Mouse (Mus musculus) midbrain, embryonic 13.5 days (tissue): ENCODE measurements around the gene Babam2. TPM values are rescaled to one million over a fixed set of nuclear protein-coding genes. Genes with fewer than 3 reads are reported as not detected.

Experiments
- ATAC-seq: fragments of 200-750 bp; cut with Nextera tagmentation; 2 replicates; pipeline ENCODE4 v1.8.0; 2017; ENCODE audit warnings: mild to moderate bottlenecking, moderate TSS enrichment, moderate library complexity
- H3K27ac ChIP-seq: fragments of 300-500 bp; sonication (generic); 2 replicates; pipeline ENCODE4 v1.5.1; 2015; ENCODE audit warnings: inconsistent platforms, mild to moderate bottlenecking, moderate library complexity
- H3K27me3 ChIP-seq: fragments of 300-500 bp; sonication (generic); 2 replicates; pipeline ENCODE4 v1.6.1; 2015; ENCODE audit warnings: mild to moderate bottlenecking, inconsistent platforms
- H3K36me3 ChIP-seq: fragments of 300-500 bp; sonication (generic); 2 replicates; pipeline ENCODE4 v1.6.1; 2015; ENCODE audit warnings: mild to moderate bottlenecking, inconsistent platforms
- H3K4me1 ChIP-seq: fragments of 300-500 bp; sonication (generic); replicated peaks from 2 replicates; pipeline ENCODE4 v1.6.1; 2015; ENCODE audit warnings: inconsistent platforms
- H3K4me2 ChIP-seq: fragments of 300-500 bp; sonication (generic); replicated peaks from 2 replicates; pipeline ENCODE4 v1.6.1; 2015; ENCODE audit warnings: moderate library complexity, mild to moderate bottlenecking, inconsistent platforms
- H3K4me3 ChIP-seq: fragments of 300-500 bp; sonication (generic); replicated peaks from 2 replicates; pipeline ENCODE4 v1.5.1; 2015; ENCODE audit warnings: mild to moderate bottlenecking, inconsistent platforms
- H3K9ac ChIP-seq: fragments of 300-500 bp; sonication (generic); replicated peaks from 2 replicates; pipeline ENCODE4 v1.6.1; 2015; ENCODE audit warnings: mild to moderate bottlenecking, inconsistent platforms
- H3K9me3 ChIP-seq: fragments of 300-500 bp; sonication (generic); 2 replicates; pipeline ENCODE4 v1.6.1; 2016; ENCODE audit warnings: mild to moderate bottlenecking, inconsistent platforms
- WGBS: fragments of 180-500 bp; shearing (Covaris S2); methylation state at CpG from one replicate; pipeline ENCODE4 v1.1.7; 2015; 5-methylcytosine and 5-hydroxymethylcytosine counted together
- polyA plus RNA-seq: library from polyadenylated mRNA; unstranded; fragments of >200 nt; fragmentation: Nextera tagmentation; extraction: Ambion mirVana; gene quantifications from 2 replicates; pipeline ENCODE4 v1.2.1, GENCODE M21; 2015

Babam2 gene
- polyA plus RNA-seq, 1 experiment from 2014 or later, result 63.4 TPM

DNA sequence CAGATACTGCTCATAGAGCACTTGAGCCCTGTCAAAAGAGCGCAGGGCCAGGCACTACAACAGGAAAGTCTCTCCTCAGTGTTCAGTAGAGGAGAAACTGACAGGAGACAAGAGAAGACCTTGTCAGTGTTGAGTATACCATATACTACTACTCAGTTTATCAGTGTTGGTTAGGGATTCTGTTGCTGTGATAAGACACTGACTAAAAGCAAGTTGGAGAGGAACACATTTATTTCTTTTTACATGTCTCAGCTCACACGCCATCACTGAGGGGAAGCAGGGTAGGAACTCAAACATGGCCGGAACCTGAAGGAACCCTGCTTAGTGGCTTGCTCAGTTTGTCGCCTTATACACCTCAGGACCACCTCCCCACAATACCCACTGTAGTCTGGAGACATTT lies 64.4 kb downstream of the Babam2 start:
- ATAC-seq, result no peak
- Histone ChIP-seq H3K27ac (no peak overlapping the region), H3K4me3 (no peak overlapping the region), H3K4me1 (no peaks in the 10 kb centered on the region), H3K9ac (no peak overlapping the region), H3K27me3 (no peaks in the 10 kb centered on the region), H3K4me2 (no peak overlapping the region), H3K9me3 (no peaks in the 10 kb centered on the region), H3K36me3 (no peaks in the 10 kb centered on the region)
- 93% methylated on average over 4 of the region's 4 CpGs for WGBS

DNA sequence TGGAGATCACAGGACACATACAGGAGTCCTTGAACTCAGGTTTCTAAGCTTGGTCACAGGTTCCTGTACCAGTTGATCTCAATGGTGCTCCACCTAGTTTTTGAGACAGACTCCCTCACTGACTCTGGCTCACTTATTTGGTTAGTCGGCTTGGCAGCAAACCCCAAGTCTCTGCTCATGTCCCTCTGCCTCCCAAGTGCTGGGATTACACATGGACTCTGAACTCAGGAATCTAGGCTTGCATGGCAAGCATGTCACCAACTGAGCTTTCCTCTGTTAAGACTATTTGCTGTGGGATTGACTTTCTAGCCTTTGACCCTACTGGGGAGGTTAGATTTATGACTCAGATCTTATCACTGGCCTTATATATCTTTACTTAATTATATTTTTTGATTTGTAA lies 65.3 kb downstream of the Babam2 start:
- no peak for ATAC-seq
- H3K4me3 ChIP-seq, result no peak overlapping the region
- no peak overlapping the region for H3K9ac ChIP-seq
- H3K27me3 ChIP-seq, result no peaks in the 10 kb centered on the region
- peaks cover 7% of the 10 kb centered on the region; the same call in 1 of the 2 replicates for H3K4me1 ChIP-seq
- no peak overlapping the region for H3K4me2 ChIP-seq
- H3K36me3 ChIP-seq, result no peaks in the 10 kb centered on the region
- 88% methylated on average over 1 of the region's 1 CpGs for WGBS
- no peak overlapping the region for H3K27ac ChIP-seq
- H3K9me3 ChIP-seq, result no peaks in the 10 kb centered on the region

DNA sequence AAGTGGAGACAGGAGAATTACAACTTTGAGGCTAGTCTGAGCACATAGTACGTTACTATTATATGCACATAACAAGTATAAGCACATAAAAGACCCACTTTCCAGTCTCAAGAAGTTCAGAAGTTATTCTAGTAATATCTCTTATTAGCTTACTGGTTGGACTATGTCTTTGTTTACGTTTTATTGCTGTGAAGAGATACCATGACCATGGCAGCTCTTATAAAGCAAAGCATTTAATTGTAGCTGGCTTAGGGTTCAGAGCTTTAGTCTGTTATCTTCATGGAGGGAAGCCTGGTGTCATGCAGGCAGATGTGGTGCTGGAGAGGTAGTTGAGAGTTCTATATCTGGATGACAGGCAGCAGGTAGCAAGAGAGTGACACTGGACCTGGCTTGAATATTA lies 68.3 kb downstream of the Babam2 start:
- 91% methylated on average over 2 of the region's 2 CpGs for WGBS
- Histone ChIP-seq H3K4me2 (no peak overlapping the region), H3K27me3 (no peaks in the 10 kb centered on the region), H3K9ac (no peak overlapping the region), H3K36me3 (no peaks in the 10 kb centered on the region), H3K9me3 (no peaks in the 10 kb centered on the region), H3K4me3 (no peak overlapping the region), H3K4me1 (peaks cover 8% of the 10 kb centered on the region; the same call in 1 of the 2 replicates), H3K27ac (no peak overlapping the region)
- ATAC-seq, result no peak

- ATAC-seq, result no peak
- 70% methylated on average over 4 of the region's 4 CpGs for WGBS
- H3K9me3 ChIP-seq, result no peaks in the 10 kb centered on the region
- no peak overlapping the region for H3K4me2 ChIP-seq
- H3K27ac ChIP-seq, result no peak overlapping the region
- no peak overlapping the region for H3K9ac ChIP-seq
- H3K27me3 ChIP-seq, result no peaks in the 10 kb centered on the region
- peaks cover 8% of the 10 kb centered on the region; the same call in 1 of the 2 replicates for H3K4me1 ChIP-seq
- no peak overlapping the region for H3K4me3 ChIP-seq
- no peaks in the 10 kb centered on the region for H3K36me3 ChIP-seq
Measured at GRCm38 (mm10) chr5:31766841-31767542, 69.5 kb downstream of the Babam2 start.

GRCm38 (mm10) chr5:31771486-31771885 lies 74.0 kb downstream of the Babam2 start:
- H3K36me3 ChIP-seq, result no peaks in the 10 kb centered on the region
- H3K27ac ChIP-seq, result no peak overlapping the region
- no peak overlapping the region for H3K4me2 ChIP-seq
- no peaks in the 10 kb centered on the region for H3K9me3 ChIP-seq
- H3K4me3 ChIP-seq, result no peak overlapping the region
- no peak for ATAC-seq
- no peaks in the 10 kb centered on the region for H3K27me3 ChIP-seq
- 91% methylated on average over 5 of the region's 5 CpGs for WGBS
- no peak overlapping the region for H3K9ac ChIP-seq
- peaks cover 8% of the 10 kb centered on the region; the same call in 1 of the 2 replicates for H3K4me1 ChIP-seq

- Histone ChIP-seq H3K9me3 (no peaks in the 10 kb centered on the region), H3K4me1 (peaks cover 8% of the 10 kb centered on the region; the same call in 1 of the 2 replicates), H3K4me2 (no peak overlapping the region), H3K9ac (no peak overlapping the region), H3K36me3 (no peaks in the 10 kb centered on the region), H3K4me3 (no peak overlapping the region), H3K27ac (no peak overlapping the region), H3K27me3 (no peaks in the 10 kb centered on the region)
- over 99% methylated on average over 4 of the region's 4 CpGs for WGBS
- no peak for ATAC-seq
Measured at GRCm38 (mm10) chr5:31771921-31772320, 74.4 kb downstream of the Babam2 start.

DNA sequence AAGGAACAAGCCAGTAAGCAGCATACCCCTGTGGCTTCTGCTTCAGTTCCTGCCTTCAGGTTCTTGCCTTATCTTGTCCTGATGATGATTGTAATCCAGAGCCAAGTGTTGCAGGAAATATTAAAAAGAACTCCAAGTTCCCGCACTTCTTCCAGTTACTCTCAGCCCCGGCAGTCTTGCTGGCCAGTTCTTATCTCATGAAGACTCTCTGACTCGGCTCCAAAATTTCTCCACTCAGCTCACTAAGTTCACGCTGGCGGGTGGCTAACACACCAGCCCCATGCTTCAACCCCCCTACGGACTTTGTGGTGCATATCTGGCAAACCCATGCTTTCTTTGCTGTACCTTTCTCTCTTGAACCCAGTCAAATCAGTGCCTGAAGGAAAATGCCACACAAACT lies 77.5 kb downstream of the Babam2 start:
- 95% methylated on average over 6 of the region's 6 CpGs for WGBS

DNA sequence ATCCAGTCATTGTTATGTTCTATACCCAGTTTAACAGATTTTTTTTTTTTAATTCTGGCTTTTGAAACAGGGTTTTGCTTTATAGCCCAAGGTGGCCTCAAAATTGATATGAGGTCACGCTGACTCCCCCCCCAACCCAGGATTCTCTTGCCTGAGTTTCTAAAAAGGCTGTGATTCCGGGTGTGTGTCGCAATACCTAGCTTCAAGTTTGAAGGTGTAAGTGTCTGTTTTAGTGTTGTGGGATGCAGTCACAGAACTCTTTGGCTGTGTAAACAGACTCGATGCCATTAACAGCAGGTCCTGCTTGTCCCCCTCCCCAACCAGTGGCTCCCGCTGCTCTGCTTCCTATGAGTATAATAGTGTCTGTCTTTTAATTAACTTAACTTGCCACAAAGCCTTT lies 84.1 kb downstream of the Babam2 start:
- 86% methylated on average over 5 of the region's 5 CpGs for WGBS
- H3K9me3 ChIP-seq, result no peaks in the 10 kb centered on the region

More for the DNA sequence above, 77.5 kb downstream of the Babam2 start:
- Histone ChIP-seq H3K4me3 (no peak overlapping the region), H3K9me3 (no peaks in the 10 kb centered on the region), H3K4me2 (no peak overlapping the region), H3K4me1 (no peaks in the 10 kb centered on the region), H3K36me3 (no peaks in the 10 kb centered on the region), H3K27me3 (no peaks in the 10 kb centered on the region), H3K9ac (no peak overlapping the region), H3K27ac (no peak overlapping the region)
- no peak for ATAC-seq

DNA sequence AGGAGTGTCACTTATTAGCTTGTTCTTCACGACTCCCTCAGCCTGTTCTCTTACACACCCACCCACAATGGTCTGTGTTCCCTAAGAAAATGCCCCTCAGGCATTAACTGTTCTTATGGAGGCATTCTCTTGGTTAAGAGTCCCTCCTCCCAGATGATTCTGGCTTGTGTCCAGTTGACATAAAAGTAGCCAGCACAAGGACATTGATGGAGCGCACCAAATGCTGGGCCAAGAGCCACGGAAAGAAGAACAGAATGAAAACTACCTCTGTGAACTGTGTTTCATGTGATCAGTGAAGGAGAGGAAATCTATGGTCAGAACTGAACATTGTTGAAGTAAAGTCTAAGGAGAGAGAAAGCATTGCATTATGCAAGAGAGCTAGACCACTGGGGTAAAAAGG lies 89.7 kb downstream of the Babam2 start:
- H3K9me3 ChIP-seq, result no peaks in the 10 kb centered on the region
- WGBS, result 88% methylated on average over 3 of the region's 3 CpGs
- H3K4me1 ChIP-seq, result no peaks in the 10 kb centered on the region; the same call in 1 of the 2 replicates
- no peak overlapping the region for H3K4me3 ChIP-seq
- no peak overlapping the region for H3K9ac ChIP-seq
- H3K27ac ChIP-seq, result no peak overlapping the region
- H3K27me3 ChIP-seq, result no peaks in the 10 kb centered on the region
- H3K4me2 ChIP-seq, result no peak overlapping the region
- ATAC-seq, result no peak
- no peaks in the 10 kb centered on the region for H3K36me3 ChIP-seq

More for the DNA sequence above, 84.1 kb downstream of the Babam2 start:
- H3K36me3 ChIP-seq, result no peaks in the 10 kb centered on the region
- no peak overlapping the region for H3K4me2 ChIP-seq
- ATAC-seq, result no peak
- H3K4me3 ChIP-seq, result no peak overlapping the region
- H3K9ac ChIP-seq, result no peak overlapping the region
- H3K27ac ChIP-seq, result no peak overlapping the region
- no peaks in the 10 kb centered on the region for H3K27me3 ChIP-seq
- no peaks in the 10 kb centered on the region; the same call in 1 of the 2 replicates for H3K4me1 ChIP-seq

DNA sequence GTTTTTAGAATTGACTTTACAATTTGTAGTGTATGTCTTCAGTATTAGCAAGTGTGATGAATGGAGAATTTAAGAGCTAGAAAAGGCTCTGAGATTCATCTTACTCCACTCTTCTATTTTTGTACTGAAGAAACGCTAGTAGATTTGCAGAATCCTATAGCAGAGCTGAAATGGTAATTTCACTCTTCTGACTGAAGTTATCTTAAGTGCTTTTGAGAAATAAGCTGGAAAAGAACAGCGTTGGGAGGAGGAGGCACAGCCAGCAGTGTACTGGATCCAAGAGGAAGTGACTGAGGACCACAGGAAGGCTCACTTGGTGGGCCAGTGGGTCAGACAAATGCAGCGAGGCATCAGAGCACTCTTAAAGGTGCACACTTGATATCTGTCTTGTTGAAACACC lies 90.1 kb downstream of the Babam2 start:
- H3K36me3 ChIP-seq, result no peaks in the 10 kb centered on the region
- H3K4me2 ChIP-seq, result no peak overlapping the region
- H3K9ac ChIP-seq, result no peak overlapping the region
- H3K9me3 ChIP-seq, result no peaks in the 10 kb centered on the region
- no peak overlapping the region for H3K27ac ChIP-seq
- H3K4me1 ChIP-seq, result no peaks in the 10 kb centered on the region; the same call in 1 of the 2 replicates
- ATAC-seq, result no peak
- no peaks in the 10 kb centered on the region for H3K27me3 ChIP-seq
- WGBS, result 82% methylated on average over 3 of the region's 3 CpGs
- H3K4me3 ChIP-seq, result no peak overlapping the region

GRCm38 (mm10) chr5:31792338-31792737 lies 94.9 kb downstream of the Babam2 start:
- no peak overlapping the region for H3K4me3 ChIP-seq
- no peak for ATAC-seq
- 92% methylated on average over 6 of the region's 6 CpGs for WGBS

GRCm38 (mm10) chr5:31792863-31793262 lies 95.4 kb downstream of the Babam2 start:
- Histone ChIP-seq H3K9me3 (no peaks in the 10 kb centered on the region), H3K4me1 (no peaks in the 10 kb centered on the region), H3K4me2 (no peak overlapping the region), H3K4me3 (no peak overlapping the region), H3K36me3 (no peaks in the 10 kb centered on the region), H3K27ac (no peak overlapping the region), H3K9ac (no peak overlapping the region), H3K27me3 (no peaks in the 10 kb centered on the region)
- ATAC-seq, result no peak
- WGBS, result 89% methylated on average over 8 of the region's 8 CpGs

More at GRCm38 (mm10) chr5:31792338-31792737, 94.9 kb downstream of the Babam2 start:
- Histone ChIP-seq H3K27me3 (no peaks in the 10 kb centered on the region), H3K4me1 (no peaks in the 10 kb centered on the region), H3K36me3 (no peaks in the 10 kb centered on the region), H3K9me3 (no peaks in the 10 kb centered on the region), H3K27ac (no peak overlapping the region), H3K9ac (no peak overlapping the region), H3K4me2 (no peak overlapping the region)

DNA sequence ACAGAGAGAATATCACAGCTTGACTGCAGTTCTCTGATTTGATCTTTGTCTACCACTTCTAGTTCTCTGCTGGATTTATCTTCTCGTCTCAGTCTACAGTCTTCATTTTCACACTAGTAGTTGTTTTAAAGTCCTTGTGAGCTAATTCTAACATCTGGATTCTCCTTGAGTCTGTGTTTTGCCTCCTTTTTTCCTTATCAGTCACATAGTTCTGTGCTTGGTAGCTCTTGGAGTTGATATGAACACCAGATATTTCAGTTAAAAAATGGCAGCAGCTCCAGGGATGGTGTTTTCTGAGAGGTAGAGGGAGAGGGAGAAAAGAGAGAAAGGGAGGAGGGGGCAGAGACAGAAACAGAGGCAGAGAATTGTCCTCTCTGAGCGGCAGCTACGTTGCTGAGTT lies 97.9 kb downstream of the Babam2 start:
- no peak overlapping the region for H3K27ac ChIP-seq
- no peak overlapping the region for H3K4me2 ChIP-seq
- H3K27me3 ChIP-seq, result no peaks in the 10 kb centered on the region
- no peaks in the 10 kb centered on the region for H3K9me3 ChIP-seq
- H3K9ac ChIP-seq, result no peak overlapping the region
- no peak overlapping the region for H3K4me3 ChIP-seq
- H3K4me1 ChIP-seq, result no peaks in the 10 kb centered on the region
- 94% methylated on average over 3 of the region's 3 CpGs for WGBS
- no peak for ATAC-seq
- no peaks in the 10 kb centered on the region for H3K36me3 ChIP-seq
